Mouse (Mus musculus) intestine, embryonic 15.5 days (tissue): ENCODE data around the gene Prdm8. TPM values are rescaled to one million over a fixed set of nuclear protein-coding genes. Genes with fewer than 3 reads are reported as not detected.
A peak's percentile ranks its signal among the peaks of the same experiment; 100 is the strongest.

Experiments used
- ATAC-seq: fragments of 200-750 bp; cut with Nextera tagmentation; 2 replicates; pipeline ENCODE4 v1.8.0; 2017; ENCODE audit warnings: moderate TSS enrichment, moderate library complexity
- H3K27ac ChIP-seq: fragments of 300-500 bp; sonication (generic); 2 replicates; pipeline ENCODE4 v1.5.1; 2015; ENCODE audit warnings: mild to moderate bottlenecking, inconsistent platforms
- H3K27me3 ChIP-seq: fragments of 300-500 bp; sonication (generic); replicated peaks from 2 replicates; pipeline ENCODE4 v1.6.1; 2015; ENCODE audit warnings: inconsistent platforms
- H3K36me3 ChIP-seq: fragments of 300-500 bp; sonication (generic); 2 replicates; pipeline ENCODE4 v1.6.1; 2015; ENCODE audit warnings: inconsistent platforms
- H3K4me1 ChIP-seq: fragments of 300-500 bp; sonication (generic); replicated peaks from 2 replicates; pipeline ENCODE4 v1.6.1; 2015; ENCODE audit warnings: inconsistent platforms
- H3K4me2 ChIP-seq: fragments of 300-500 bp; sonication (generic); replicated peaks from 2 replicates; pipeline ENCODE4 v1.6.1; 2015; ENCODE audit warnings: mild to moderate bottlenecking, inconsistent platforms
- H3K4me3 ChIP-seq: fragments of 300-500 bp; sonication (generic); replicated peaks from 2 replicates; pipeline ENCODE4 v1.5.1; 2015; ENCODE audit warnings: inconsistent platforms
- H3K9ac ChIP-seq: fragments of 300-500 bp; sonication (generic); 2 replicates; pipeline ENCODE4 v1.6.1; 2015; ENCODE audit warnings: inconsistent platforms
- H3K9me3 ChIP-seq: fragments of 300-500 bp; sonication (generic); 2 replicates; pipeline ENCODE4 v1.6.1; 2016; ENCODE audit warnings: inconsistent platforms
- WGBS: fragments of 180-500 bp; shearing (Covaris S2); methylation state at CpG from one replicate; pipeline ENCODE4 v1.1.7; 2015; 5-methylcytosine and 5-hydroxymethylcytosine counted together
- polyA plus RNA-seq: library from polyadenylated mRNA; unstranded; fragments of >200 nt; fragmentation: Nextera tagmentation; extraction: Ambion mirVana; gene quantifications from 2 replicates; pipeline ENCODE4 v1.2.1, GENCODE M21; 2015

Prdm8 gene
- polyA plus RNA-seq = 0.13 TPM in 1 of 2 replicates, not detected in the other

GRCm38 (mm10) chr5:98167180-98167824 lies at the start of gene Prdm8:
Gene Prdm8 (plus strand): TSS chr5:98167198.
- Histone ChIP-seq H3K9me3 (no peaks in the 10 kb centered on the region), H3K36me3 (no peaks in the 10 kb centered on the region), H3K27ac (no peak within 1 kb of the TSS), H3K4me3 (peak within 1 kb of the TSS; percentile 46), H3K27me3 (peaks cover 49% of the 10 kb centered on the region), H3K4me1 (peaks cover 17% of the 10 kb centered on the region), H3K9ac (peak within 1 kb of the TSS; percentile 41), H3K4me2 (peak within 1 kb of the TSS; percentile 81)
- under 1% methylated on average over 51 of the region's 51 CpGs for WGBS
- ATAC-seq = peak; percentile 97

DNA sequence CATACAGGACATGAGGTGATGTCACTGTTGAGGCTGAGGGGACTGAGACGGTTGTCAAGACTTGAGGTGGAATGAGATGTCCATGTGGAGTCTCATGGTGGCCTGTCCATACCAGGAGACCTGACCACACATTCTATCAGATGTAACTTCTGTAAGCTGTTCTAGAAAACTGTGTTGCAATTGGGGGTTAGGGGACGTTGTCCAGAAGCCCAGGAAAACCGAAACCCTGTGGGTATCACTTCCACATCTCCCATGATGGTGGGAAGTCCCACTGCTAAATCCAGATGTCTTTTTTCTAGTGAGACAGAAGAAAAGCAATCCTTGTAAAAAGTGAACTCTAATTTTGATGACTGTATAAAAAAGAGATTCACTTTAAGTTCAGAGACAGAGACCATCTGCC lies 39.9 kb upstream of the Prdm8 start:
- Histone ChIP-seq H3K4me2 (no peak overlapping the region), H3K4me1 (no peaks in the 10 kb centered on the region), H3K9ac (no peak overlapping the region), H3K9me3 (no peaks in the 10 kb centered on the region), H3K27ac (no peak overlapping the region), H3K36me3 (no peaks in the 10 kb centered on the region), H3K4me3 (no peak overlapping the region), H3K27me3 (no peaks in the 10 kb centered on the region)
- WGBS = 77% methylated on average over 3 of the region's 3 CpGs
- no peak for ATAC-seq

GRCm38 (mm10) chr5:98138545-98139296 lies 28.3 kb upstream of the Prdm8 start:
- Histone ChIP-seq H3K27me3 (no peaks in the 10 kb centered on the region), H3K27ac (no peak overlapping the region), H3K4me3 (no peak overlapping the region), H3K9me3 (no peaks in the 10 kb centered on the region), H3K9ac (no peak overlapping the region), H3K4me2 (no peak overlapping the region), H3K4me1 (no peaks in the 10 kb centered on the region), H3K36me3 (no peaks in the 10 kb centered on the region)
- no peak for ATAC-seq
- WGBS = 87% methylated on average over 14 of the region's 14 CpGs

DNA sequence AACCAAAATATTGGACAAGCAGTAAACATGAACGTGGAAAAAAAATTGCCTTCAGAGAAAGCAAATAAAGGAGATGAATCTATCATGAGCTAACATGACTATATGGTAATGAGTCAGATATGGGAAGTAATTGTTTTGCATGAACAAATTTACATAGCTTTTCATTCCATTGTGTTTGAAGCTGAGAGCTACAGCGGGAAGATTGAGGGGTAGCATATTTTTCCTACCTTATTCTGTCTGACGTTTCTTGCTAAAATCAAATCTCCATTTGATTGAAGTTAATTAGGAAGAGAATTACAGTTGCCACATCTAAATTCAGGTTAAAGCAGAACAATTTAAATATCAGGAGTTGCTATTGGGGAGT lies 27.7 kb upstream of the Prdm8 start:
- H3K27ac ChIP-seq = no peak overlapping the region
- no peaks in the 10 kb centered on the region for H3K27me3 ChIP-seq
- H3K9me3 ChIP-seq = no peaks in the 10 kb centered on the region

GRCm38 (mm10) chr5:98146895-98147294 lies 20.1 kb upstream of the Prdm8 start:
- H3K27me3 ChIP-seq = no peaks in the 10 kb centered on the region
- 76% methylated on average over 3 of the region's 3 CpGs for WGBS
- H3K9ac ChIP-seq = no peak overlapping the region
- no peaks in the 10 kb centered on the region for H3K9me3 ChIP-seq
- no peak overlapping the region for H3K4me3 ChIP-seq
- no peak for ATAC-seq
- H3K4me1 ChIP-seq = no peaks in the 10 kb centered on the region
- no peak overlapping the region for H3K4me2 ChIP-seq
- no peak overlapping the region for H3K27ac ChIP-seq
- no peaks in the 10 kb centered on the region for H3K36me3 ChIP-seq

More for the DNA sequence above, 27.7 kb upstream of the Prdm8 start:
- Histone ChIP-seq H3K4me3 (no peak overlapping the region), H3K36me3 (no peaks in the 10 kb centered on the region), H3K4me2 (no peak overlapping the region), H3K9ac (no peak overlapping the region), H3K4me1 (no peaks in the 10 kb centered on the region)
- 80% methylated on average over 3 of the region's 3 CpGs for WGBS
- ATAC-seq = no peak

GRCm38 (mm10) chr5:98166116-98166515 lies 882 bp upstream of the Prdm8 start:
- 12% methylated on average over 15 of the region's 15 CpGs for WGBS
- H3K9ac ChIP-seq = no peak overlapping the region
- no peak overlapping the region for H3K27ac ChIP-seq
- no peaks in the 10 kb centered on the region for H3K9me3 ChIP-seq
- H3K27me3 ChIP-seq = peaks cover 37% of the 10 kb centered on the region
- no peak overlapping the region for H3K4me3 ChIP-seq
- no peak overlapping the region for H3K4me2 ChIP-seq
- H3K4me1 ChIP-seq = peaks cover 17% of the 10 kb centered on the region
- ATAC-seq = no peak
- no peaks in the 10 kb centered on the region for H3K36me3 ChIP-seq

- WGBS = under 1% methylated on average over 37 of the region's 37 CpGs
- ATAC-seq = no peak
Observed at GRCm38 (mm10) chr5:98168356-98169285, 1.6 kb downstream of the Prdm8 start.

DNA sequence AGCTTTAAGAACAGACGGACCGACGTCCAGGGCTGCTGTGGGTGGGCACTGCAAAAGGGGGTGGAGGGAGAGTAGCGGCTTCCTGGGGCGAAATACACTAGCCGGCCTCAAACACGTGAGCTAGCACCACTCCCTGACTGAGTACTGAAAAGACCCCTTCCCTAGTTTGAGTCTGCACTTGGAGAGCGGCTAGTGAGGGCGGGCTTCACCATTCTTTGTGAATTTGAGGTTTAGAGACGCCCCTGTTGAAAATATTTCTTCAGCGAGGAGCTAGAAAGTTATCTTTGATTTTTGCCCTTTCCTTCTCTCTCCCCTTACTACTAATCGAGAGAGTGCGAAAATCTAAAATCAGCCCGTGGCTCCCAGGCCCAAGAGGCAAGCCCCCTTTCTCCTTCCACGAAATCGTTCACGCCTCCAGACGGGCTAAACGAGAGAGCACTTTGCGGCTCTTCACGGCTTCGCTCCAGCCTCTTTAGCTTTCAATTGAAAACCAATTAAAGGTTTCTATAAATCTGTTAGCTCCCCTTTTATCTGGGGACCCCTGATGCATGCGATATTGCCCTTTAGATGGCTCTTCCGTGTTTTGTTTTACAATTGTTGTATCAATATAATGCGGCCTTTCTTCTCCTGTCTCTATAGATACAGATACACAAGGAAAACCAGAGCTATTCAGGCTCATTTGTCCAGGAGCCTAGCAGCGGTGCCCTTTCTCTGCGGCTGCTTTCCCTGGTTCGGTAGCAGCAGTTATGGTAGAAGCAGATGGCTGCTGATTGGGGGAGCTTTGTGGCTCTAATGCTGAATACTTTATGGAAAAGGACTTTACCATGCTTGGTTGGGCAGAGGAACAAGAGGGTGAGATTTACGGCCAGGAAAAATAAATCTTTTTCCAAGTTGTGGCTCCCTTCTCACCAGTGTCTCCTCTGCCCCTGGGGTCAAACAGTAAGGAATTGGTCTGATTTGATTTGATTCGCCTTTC lies 2.7 kb downstream of the Prdm8 start:
- H3K4me1 ChIP-seq = peaks cover 17% of the 10 kb centered on the region
- H3K4me3 ChIP-seq = 0 out of 2 replicates have a peak overlapping the region, but pooled peaks have one; percentile 46
- no peaks in the 10 kb centered on the region for H3K36me3 ChIP-seq
- 5% methylated on average over 30 of the region's 30 CpGs for WGBS
- peak overlapping the region; percentile 81; the same call in 1 of the 2 replicates for H3K4me2 ChIP-seq
- H3K27me3 ChIP-seq = peaks cover 62% of the 10 kb centered on the region
- H3K27ac ChIP-seq = no peak overlapping the region
- ATAC-seq = no peak
- no peaks in the 10 kb centered on the region for H3K9me3 ChIP-seq
- H3K9ac ChIP-seq = no peak overlapping the region

More at GRCm38 (mm10) chr5:98168356-98169285, 1.6 kb downstream of the Prdm8 start:
- Histone ChIP-seq H3K9me3 (no peaks in the 10 kb centered on the region), H3K9ac (no peak overlapping the region), H3K27ac (no peak overlapping the region), H3K4me3 (peak overlapping the region; percentile 46), H3K36me3 (no peaks in the 10 kb centered on the region), H3K4me1 (peaks cover 17% of the 10 kb centered on the region), H3K27me3 (peaks cover 62% of the 10 kb centered on the region), H3K4me2 (peak overlapping the region; percentile 81)

DNA sequence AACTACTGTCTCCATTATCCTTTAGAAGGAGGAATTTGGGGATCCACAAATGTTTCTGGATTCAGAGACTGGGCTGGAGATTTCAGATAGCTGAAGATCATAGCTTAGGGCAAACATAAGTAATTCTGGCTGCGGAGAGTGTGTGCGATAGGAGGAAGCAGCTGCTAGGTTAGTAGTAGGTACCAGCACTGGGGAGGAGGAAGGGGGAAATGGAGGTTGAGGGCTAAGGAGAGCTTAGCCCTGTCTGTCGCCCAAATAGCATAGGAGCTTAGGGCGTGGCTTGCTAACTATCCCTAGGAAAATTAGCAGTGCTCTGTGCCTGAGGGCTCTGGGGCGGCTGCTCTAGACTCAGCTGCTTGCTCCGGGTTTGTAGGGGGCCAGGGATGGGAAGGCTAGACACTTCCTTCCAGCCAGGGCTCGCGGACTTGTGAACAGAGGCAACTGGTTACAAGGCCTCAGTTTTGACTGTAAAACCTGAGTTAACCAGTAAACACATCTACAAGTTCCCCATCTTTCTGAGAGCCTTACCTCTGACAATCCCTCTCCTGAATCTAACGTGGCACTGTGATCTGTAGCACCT lies 4.7 kb downstream of the Prdm8 start:
- Histone ChIP-seq H3K4me3 (no peak overlapping the region), H3K4me1 (peaks cover 17% of the 10 kb centered on the region), H3K4me2 (no peak overlapping the region), H3K27ac (no peak overlapping the region), H3K9ac (no peak overlapping the region), H3K36me3 (no peaks in the 10 kb centered on the region), H3K9me3 (no peaks in the 10 kb centered on the region), H3K27me3 (peaks cover 54% of the 10 kb centered on the region)
- ATAC-seq = no peak
- 21% methylated on average over 9 of the region's 9 CpGs for WGBS

DNA sequence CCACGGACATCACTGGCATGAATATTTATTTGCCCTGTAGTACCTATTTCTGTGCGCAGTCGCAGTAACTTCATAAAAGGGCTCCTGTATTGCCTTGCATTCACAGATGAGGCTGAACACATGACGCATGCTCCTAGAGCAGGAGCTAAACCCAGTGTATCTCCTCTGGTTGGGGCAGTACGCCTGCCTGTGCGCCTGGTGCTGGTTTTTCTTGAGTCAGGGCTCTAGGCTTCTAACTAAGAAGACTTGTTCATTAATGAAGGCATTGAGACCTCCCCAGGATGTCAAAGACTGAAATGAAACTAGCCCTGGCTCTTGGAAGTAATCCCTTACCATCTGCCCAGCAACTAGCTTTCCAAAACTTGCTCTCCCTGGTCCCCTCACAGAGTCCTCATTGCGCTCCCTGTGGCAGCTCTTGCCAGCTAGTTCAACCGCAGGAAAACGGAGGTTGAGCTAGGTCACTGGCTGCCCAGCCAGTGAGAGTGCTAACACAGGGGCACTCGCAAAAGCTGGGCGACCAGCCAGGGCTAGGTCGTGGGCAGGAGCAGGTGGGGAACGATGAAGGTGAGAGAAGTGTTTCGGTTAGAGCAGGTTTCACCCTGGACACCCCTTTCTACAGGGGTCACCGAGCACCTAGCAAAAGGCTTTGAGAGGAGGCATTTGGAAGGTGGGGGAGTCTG lies 5.6 kb downstream of the Prdm8 start:
- Histone ChIP-seq H3K4me2 (no peak overlapping the region), H3K4me3 (no peak overlapping the region), H3K27me3 (peaks cover 51% of the 10 kb centered on the region), H3K27ac (no peak overlapping the region), H3K9me3 (no peaks in the 10 kb centered on the region), H3K36me3 (no peaks in the 10 kb centered on the region), H3K4me1 (peaks cover 13% of the 10 kb centered on the region), H3K9ac (no peak overlapping the region)
- no peak for ATAC-seq
- WGBS = 7% methylated on average over 15 of the region's 15 CpGs

DNA sequence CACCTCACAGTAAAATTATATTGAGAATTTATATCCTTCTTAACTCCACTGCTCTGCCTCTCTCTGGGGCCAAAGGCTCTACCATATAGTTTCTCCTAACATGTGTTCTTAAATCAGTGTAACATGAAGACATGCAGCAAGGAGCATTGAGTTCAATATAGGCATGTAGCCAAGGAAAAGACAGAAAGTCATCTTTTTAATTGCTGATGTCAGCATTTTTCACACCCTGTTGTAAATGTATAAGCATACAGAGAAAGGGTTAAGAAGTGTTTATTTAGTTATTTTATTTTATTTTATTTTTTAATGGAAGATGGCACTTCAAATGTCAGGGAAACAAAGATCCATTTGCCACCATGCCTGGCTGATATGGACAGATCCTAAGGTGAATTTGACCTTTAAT lies 6.7 kb downstream of the Prdm8 start:
- no peaks in the 10 kb centered on the region for H3K9me3 ChIP-seq
- peaks cover 58% of the 10 kb centered on the region for H3K27me3 ChIP-seq
- H3K4me3 ChIP-seq = no peak overlapping the region
- no peaks in the 10 kb centered on the region for H3K36me3 ChIP-seq
- no peak overlapping the region for H3K9ac ChIP-seq
- peaks cover 4% of the 10 kb centered on the region for H3K4me1 ChIP-seq
- no peak overlapping the region for H3K27ac ChIP-seq
- no peak overlapping the region for H3K4me2 ChIP-seq
- ATAC-seq = no peak
